Mouse (Mus musculus) small intestine, adult 2 months (tissue): Measurements from ENCODE around the gene Polr3gl.

ENCODE experiments used
- CTCF ChIP-seq: fragments of 200-500 bp; IDR thresholded peaks from 2 replicates; pipeline ENCODE4 v1.5.1; 2012; ENCODE audit warnings: low read depth, mild to moderate bottlenecking, control low read depth, inconsistent platforms, low read length, moderate library complexity, mixed read lengths; ENCODE audit not compliant: insufficient replicate concordance, insufficient read length; ENCODE audit errors: extremely low read depth
- POLR2A ChIP-seq: fragments of 200-500 bp; IDR thresholded peaks from 2 replicates; pipeline ENCODE4 v1.6.1; 2012; ENCODE audit warnings: low read depth, mild to moderate bottlenecking, control low read depth, inconsistent platforms, low read length, moderate library complexity

DNA sequence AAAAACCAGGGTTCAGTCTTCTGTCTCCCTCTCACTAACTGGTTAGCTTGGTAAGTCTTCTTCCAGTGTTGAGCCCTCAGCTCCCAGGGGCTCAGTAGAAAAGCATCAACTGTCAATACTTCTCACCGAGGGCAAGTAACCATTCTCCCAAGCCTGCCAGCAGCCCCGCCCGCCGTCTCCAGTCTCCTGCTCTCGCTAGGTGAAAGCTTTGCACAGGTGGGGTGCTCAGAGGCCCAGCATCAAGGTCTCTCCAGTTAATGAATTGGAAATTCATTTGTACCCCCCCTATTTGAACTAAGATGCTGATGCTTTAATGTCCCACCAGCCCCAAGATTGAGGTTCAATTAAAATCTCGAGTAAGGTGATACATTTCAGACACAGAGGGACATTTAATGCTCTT lies 12.8 kb downstream of the Polr3gl start:
- no peak for TF ChIP-seq CTCF
- no peak for TF ChIP-seq POLR2A
